ENCODE assay signal across 9 mouse cellular contexts in genomic region chr11:35006773-35007567, GRCm38 (mm10).
DNase-seq lines count a peak whose midpoint lies in the region; ATAC-seq and TF ChIP-seq lines count a peak whose summit lies in the region.
"Had no signal": no experiment of that assay in that cellular context is flagged by ENCODE, and none has a peak within 500 bp of the region (broad histone marks: within the 10 kb centered on the region; RNA-seq: fewer than 3 reads in every experiment).

No protein-coding gene starts in this region.

- 18% methylated on average over 20 of the region's 20 CpGs for WGBS in limb, embryonic 11.5 days
- WGBS in midbrain, embryonic 13.5 days = 47% methylated on average over 20 of the region's 20 CpGs

- H3K27me3 ChIP-seq in limb, embryonic 11.5 days (ENCODE audit: control insufficient read depth, insufficient read depth, low read length) = no peaks in the 10 kb centered on the region
- no peaks in the 10 kb centered on the region for H3K27me3 ChIP-seq in midbrain, embryonic 13.5 days

- no peaks in the 10 kb centered on the region for H3K9me3 ChIP-seq in limb, embryonic 11.5 days (ENCODE audit: control insufficient read depth, low read length)
- H3K9me3 ChIP-seq in midbrain, embryonic 13.5 days = no peaks in the 10 kb centered on the region
- H3K9me3 ChIP-seq: embryonic facial prominence, embryonic 12.5 days had no signal

- no peak for ATAC-seq in limb, embryonic 11.5 days (ENCODE audit: insufficient number of reproducible peaks, low FRiP score, low TSS enrichment, low read depth)
- ATAC-seq in midbrain, embryonic 13.5 days = no peak; the same call in 1 of the 2 replicates

- no peak for TF ChIP-seq POLR2A in brain, embryonic 14.5 days (IDR thresholded peaks at IDR 0.05; ENCODE audit: borderline replicate concordance, extremely low read depth, insufficient read depth, insufficient read length, poor library complexity, severe bottlenecking)

- H3K27ac ChIP-seq in gastrocnemius, adult 2 months = no peak overlapping the region
- H3K27ac ChIP-seq in limb, embryonic 11.5 days (replicated peaks; ENCODE audit: low read depth, low read length) = no peak overlapping the region
- H3K27ac ChIP-seq in midbrain, embryonic 13.5 days = peak overlapping the region; percentile 9; the same call in 1 of the 2 replicates
- H3K27ac ChIP-seq: embryonic facial prominence, embryonic 12.5 days had no signal

- peak overlapping the region; percentile 34 for H3K4me3 ChIP-seq in gastrocnemius, adult 2 months
- H3K4me3 ChIP-seq in limb, embryonic 11.5 days (ENCODE audit: low read depth, low read length) = no peak overlapping the region
- no peak overlapping the region for H3K4me3 ChIP-seq in midbrain, embryonic 13.5 days (replicated peaks)
- H3K4me3 ChIP-seq: embryonic facial prominence, embryonic 12.5 days had no signal

- TF ChIP-seq CTCF in gastrocnemius, adult 2 months (IDR thresholded peaks at IDR 0.05) = no peak
- TF ChIP-seq CTCF in brain, embryonic 14.5 days (IDR thresholded peaks at IDR 0.05; ENCODE audit: borderline replicate concordance, extremely low read depth, insufficient read depth, insufficient read length) = no peak

- peak overlapping the region; percentile 42 for H3K4me2 ChIP-seq in limb, embryonic 11.5 days (ENCODE audit: low read depth, severe bottlenecking)
- 0 out of 2 replicates have a peak overlapping the region, but pooled peaks have one; percentile 24 for H3K4me2 ChIP-seq in midbrain, embryonic 13.5 days (replicated peaks)
- H3K4me2 ChIP-seq: embryonic facial prominence, embryonic 12.5 days had no signal

- no peak overlapping the region for H3K9ac ChIP-seq in limb, embryonic 11.5 days (ENCODE audit: low read length)
- H3K9ac ChIP-seq in midbrain, embryonic 13.5 days (replicated peaks) = no peak overlapping the region
- H3K9ac ChIP-seq: embryonic facial prominence, embryonic 12.5 days had no signal

- H3K36me3 ChIP-seq in limb, embryonic 11.5 days (ENCODE audit: control insufficient read depth, insufficient read depth, low read length) = no peaks in the 10 kb centered on the region
- no peaks in the 10 kb centered on the region for H3K36me3 ChIP-seq in midbrain, embryonic 13.5 days
- H3K36me3 ChIP-seq: embryonic facial prominence, embryonic 12.5 days had no signal

- H3K4me1 ChIP-seq in limb, embryonic 11.5 days (ENCODE audit: control insufficient read depth, insufficient read depth, low read length) = peaks cover 9% of the 10 kb centered on the region; the same call in 1 of the 2 replicates
- H3K4me1 ChIP-seq in midbrain, embryonic 13.5 days (replicated peaks) = peaks cover 19% of the 10 kb centered on the region; the same call in 1 of the 2 replicates

- intact Hi-C loops in gastrocnemius, adult 2 months (cut with DNase I) = no loop called here
- intact Hi-C loops in gastrocnemius, postnatal 14 days (cut with DNase I; ENCODE audit: low total_unique reads) = no loop called here

- no peak for DNase-seq in gastrocnemius, adult 2 months
- no peak for DNase-seq in gastrocnemius, postnatal 14 days
- DNase-seq in brain, embryonic 14.5 days (ENCODE audit: low read depth) = peak; percentile 29
- DNase-seq in limb, embryonic 11.5 days (ENCODE audit: low spot score) = peak; percentile 40
- no peak for DNase-seq in thymus, postnatal 36 days
- DNase-seq in c-Kit-positive CD71-positive TER-119-positive erythroid progenitor cells, embryonic 14.5 days (ENCODE audit: low spot score) = no peak
- no peak for DNase-seq in ovary, adult 18-20 months (ENCODE audit: low spot score)

Comparison
In these comparisons a context has a peak if more than half of its experiments do, and no peak if none do; other contexts are left out.
1. DNase-seq: peak in brain, embryonic 14.5 days (single experiment) and limb, embryonic 11.5 days (single experiment); none in gastrocnemius, adult 2 months (single experiment), gastrocnemius, postnatal 14 days (single experiment), thymus, postnatal 36 days (0 of 2), c-Kit-positive CD71-positive TER-119-positive erythroid progenitor cells, embryonic 14.5 days (single experiment) and ovary, adult 18-20 months (single experiment).